Mouse (Mus musculus) limb, embryonic 12.5 days (tissue): ENCODE measurements around the gene Arhgef25. TPM values are rescaled to one million over a fixed set of nuclear protein-coding genes. Genes with fewer than 3 reads are reported as not detected.
"Not testable (repeated sequence)": the region's sequence is repeated elsewhere in the genome, so short reads cannot be mapped to it uniquely, and the experiment has no call there.

ENCODE experiments used
- ATAC-seq: fragments of 200-750 bp; cut with Nextera tagmentation; 2 replicates; pipeline ENCODE4 v1.8.0; 2017; ENCODE audit warnings: low read depth, moderate TSS enrichment; ENCODE audit not compliant: insufficient number of reproducible peaks, insufficient read depth, low FRiP score, low TSS enrichment
- H3K27ac ChIP-seq: fragments of 300-500 bp; sonication (generic); 2 replicates; pipeline ENCODE4 v1.5.1; 2016; ENCODE audit warnings: mild to moderate bottlenecking, moderate library complexity
- H3K27me3 ChIP-seq: fragments of 300-500 bp; sonication (generic); 2 replicates; pipeline ENCODE4 v1.6.1; 2016; ENCODE audit warnings: mild to moderate bottlenecking, moderate library complexity
- H3K36me3 ChIP-seq: fragments of 300-500 bp; sonication (generic); 2 replicates; pipeline ENCODE4 v1.6.1; 2016; ENCODE audit warnings: mild to moderate bottlenecking, moderate library complexity
- H3K4me1 ChIP-seq: fragments of 300-500 bp; sonication (generic); replicated peaks from 2 replicates; pipeline ENCODE4 v1.6.1; 2016
- H3K4me2 ChIP-seq: fragments of 300-500 bp; sonication (generic); 2 replicates; pipeline ENCODE4 v1.6.1; 2016; ENCODE audit warnings: mild to moderate bottlenecking, moderate library complexity
- H3K4me3 ChIP-seq: fragments of 300-500 bp; sonication (generic); replicated peaks from 2 replicates; pipeline ENCODE4 v1.5.1; 2016; ENCODE audit warnings: mild to moderate bottlenecking
- H3K9ac ChIP-seq: fragments of 300-500 bp; sonication (generic); replicated peaks from 2 replicates; pipeline ENCODE4 v1.6.1; 2016; ENCODE audit warnings: mild to moderate bottlenecking, moderate library complexity
- H3K9me3 ChIP-seq: fragments of 300-500 bp; sonication (generic); 2 replicates; pipeline ENCODE4 v1.6.1; 2016; ENCODE audit warnings: mild to moderate bottlenecking, moderate library complexity
- WGBS: fragments of 180-500 bp; shearing (Covaris S2); methylation state at CpG from one replicate; pipeline ENCODE4 v1.1.7; 2016; 5-methylcytosine and 5-hydroxymethylcytosine counted together
- polyA plus RNA-seq: library from polyadenylated mRNA; unstranded; fragments of >200 nt; fragmentation: Nextera tagmentation; extraction: Ambion mirVana; gene quantifications from 2 replicates; pipeline ENCODE4 v1.2.1, GENCODE M21; 2016

Gene Arhgef25
- polyA plus RNA-seq, 1 experiment from 2014 or later, result 67.5 TPM

GRCm38 (mm10) chr10:127135118-127135836 lies 54.6 kb downstream of the Arhgef25 start:
- Histone ChIP-seq H3K9ac (no peak overlapping the region), H3K4me1 (no peaks in the 10 kb centered on the region), H3K4me3 (no peak overlapping the region), H3K27ac (no peak overlapping the region), H3K36me3 (no peaks in the 10 kb centered on the region), H3K27me3 (no peaks in the 10 kb centered on the region), H3K9me3 (no peaks in the 10 kb centered on the region), H3K4me2 (no peak overlapping the region)
- ATAC-seq, result no peak
- 46% methylated on average over 8 of the region's 8 CpGs for WGBS

- not testable (repeated sequence) for ATAC-seq, H3K4me1 ChIP-seq
- 83% methylated on average over 3 of the region's 3 CpGs for WGBS
These were observed 55.4 kb downstream of the Arhgef25 start for GRCm38 (mm10) chr10:127134394-127135035.

More at GRCm38 (mm10) chr10:127134394-127135035, 55.4 kb downstream of the Arhgef25 start:
- H3K27ac ChIP-seq, H3K4me2 ChIP-seq, H3K4me3 ChIP-seq, H3K27me3 ChIP-seq, H3K9me3 ChIP-seq, H3K36me3 ChIP-seq, H3K9ac ChIP-seq: not testable (repeated sequence)

Other genes starting within 250 kb of the Arhgef25 start
- 74.6 and 89.2 TPM in 2 replicates for gene Ctdsp2, start 211.4 kb downstream of the Arhgef25 start, polyA plus RNA-seq
- 0.15 and 1.1 TPM in 2 replicates for gene Avil, start 189.4 kb downstream of the Arhgef25 start, polyA plus RNA-seq
- gene Tsfm, start 159.2 kb downstream of the Arhgef25 start, polyA plus RNA-seq, result 85.2 and 99.1 TPM in 2 replicates
- 52.5 and 53.7 TPM in 2 replicates for gene Mettl1, start 148.7 kb downstream of the Arhgef25 start, polyA plus RNA-seq
- gene Eef1akmt3, start 148.6 kb downstream of the Arhgef25 start, polyA plus RNA-seq, result 0.50 TPM in 2 replicates
- gene Cyp27b1, start 141.8 kb downstream of the Arhgef25 start, polyA plus RNA-seq, result 0.16 TPM in 1 of 2 replicates, not detected in the other
- 1.5 and 1.9 TPM in 2 replicates for gene March9, start 129.9 kb downstream of the Arhgef25 start, polyA plus RNA-seq
- gene Cdk4, start 126.5 kb downstream of the Arhgef25 start, polyA plus RNA-seq, result 2,363 and 2,376 TPM in 2 replicates
- gene Tspan31, start 119.8 kb downstream of the Arhgef25 start, polyA plus RNA-seq, result 171 and 172 TPM in 2 replicates
- gene Agap2, start 114.8 kb downstream of the Arhgef25 start, polyA plus RNA-seq, result 0.38 TPM in 1 of 2 replicates, not detected in the other
- gene Os9, start 69.0 kb downstream of the Arhgef25 start, polyA plus RNA-seq, result 58.7 and 65.5 TPM in 2 replicates
- gene B4galnt1, start 24.9 kb downstream of the Arhgef25 start, polyA plus RNA-seq, result 4.3 and 5.0 TPM in 2 replicates
- gene Slc26a10, start 9.4 kb downstream of the Arhgef25 start, polyA plus RNA-seq, result 3.4 and 3.5 TPM in 2 replicates
- gene Dtx3, start 5.6 kb upstream of the Arhgef25 start, polyA plus RNA-seq, result 150 and 166 TPM in 2 replicates
- gene Pip4k2c, start 21.5 kb upstream of the Arhgef25 start, polyA plus RNA-seq, result 27.3 and 28.0 TPM in 2 replicates
- 5.3 and 5.6 TPM in 2 replicates for gene Kif5a, start 73.3 kb upstream of the Arhgef25 start, polyA plus RNA-seq
- 174 and 183 TPM in 2 replicates for gene Dctn2, start 76.3 kb upstream of the Arhgef25 start, polyA plus RNA-seq
- 17.2 and 19.8 TPM in 2 replicates for gene Mbd6, start 98.9 kb upstream of the Arhgef25 start, polyA plus RNA-seq
- 144 and 145 TPM in 2 replicates for gene Mars, start 121.7 kb upstream of the Arhgef25 start, polyA plus RNA-seq
- gene Arhgap9, start 131.9 kb upstream of the Arhgef25 start, polyA plus RNA-seq, result 5.7 and 6.5 TPM in 2 replicates
- gene Gli1, start 151.9 kb upstream of the Arhgef25 start, polyA plus RNA-seq, result 11.0 and 14.2 TPM in 2 replicates
- gene Inhbe, start 164.3 kb upstream of the Arhgef25 start, polyA plus RNA-seq, result 0.04 and 0.08 TPM in 2 replicates
- gene Inhbc, start 180.3 kb upstream of the Arhgef25 start, polyA plus RNA-seq, result not detected in 2 replicates
- gene R3hdm2, start 190.2 kb upstream of the Arhgef25 start, polyA plus RNA-seq, result 45.6 and 56.4 TPM in 2 replicates